Mouse (Mus musculus): ENCODE data around the gene Tmem26. TPM values are rescaled to one million over a fixed set of nuclear protein-coding genes. Genes with fewer than 3 reads are reported as not detected.
A peak's percentile ranks its signal among the peaks of the same experiment; 100 is the strongest.

The Tmem26 gene
- 2.2 and 3.6 TPM in 2 replicates for total RNA-seq (2017)

DNA sequence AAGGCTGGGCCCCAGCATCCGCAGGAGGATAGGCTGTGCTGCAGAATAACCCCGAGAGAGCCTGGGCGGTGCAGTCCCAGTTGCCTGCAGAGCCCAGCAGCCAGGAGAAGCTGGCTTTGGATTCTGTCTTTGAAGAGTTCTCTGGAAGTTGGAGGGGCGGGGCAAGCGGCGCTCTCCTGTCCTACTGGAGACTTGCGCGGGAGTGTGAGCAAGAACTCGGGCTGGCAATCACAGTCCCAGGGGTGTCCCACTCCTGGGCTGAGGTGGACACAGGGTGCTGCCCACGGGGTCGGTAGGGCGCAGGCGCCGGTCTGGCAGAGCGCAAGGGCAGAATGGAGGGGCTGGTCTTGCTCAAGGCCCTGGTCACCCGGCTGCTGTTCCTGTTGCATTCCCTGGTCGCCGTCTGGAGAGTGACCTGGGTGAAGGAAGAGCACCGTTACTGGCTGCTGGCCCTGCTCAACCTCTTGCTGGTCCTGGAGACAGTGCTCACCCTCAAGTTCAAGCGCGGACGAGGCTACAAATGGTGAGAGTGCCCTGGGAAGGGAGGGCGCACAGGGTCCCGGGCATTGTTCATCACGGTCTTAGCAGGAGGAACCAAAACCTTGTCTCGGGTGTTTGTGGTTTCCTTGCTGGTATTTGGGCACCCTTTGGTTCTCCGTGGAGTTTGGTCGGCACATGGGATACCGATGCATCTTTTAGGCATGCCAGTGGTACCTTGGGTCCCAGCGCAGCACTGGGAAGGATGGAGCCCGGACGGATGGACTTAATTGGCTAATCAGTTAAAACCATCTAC, at the start of gene Tmem26:
Gene Tmem26, plus strand, starts transcription at position 79 of the 793 bp plus-strand sequence.
- peak; percentile 45; the same call in 1 of the 2 replicates for ATAC-seq (ENCODE audit: extremely low read depth, insufficient number of reproducible peaks, low FRiP score, poor library complexity, severe bottlenecking)

DNA sequence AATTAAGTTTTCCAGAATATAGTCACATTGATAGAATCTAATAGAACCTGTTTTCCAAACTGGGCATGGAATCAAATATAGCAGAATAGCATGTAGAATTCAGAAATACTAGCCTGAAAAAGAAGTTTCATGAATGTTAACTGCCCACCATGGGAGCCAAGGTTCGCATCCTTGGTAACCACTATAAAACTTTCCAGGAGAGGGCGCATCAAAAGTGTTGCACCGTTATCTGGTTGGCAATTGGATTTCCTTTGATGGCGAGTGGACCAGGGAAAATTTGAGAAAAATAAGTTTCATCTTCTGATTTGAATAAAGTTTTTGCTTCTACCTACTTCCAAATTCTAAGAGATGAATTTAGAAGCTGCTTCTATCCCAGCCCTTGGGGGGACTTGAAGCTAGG, 44.8 kb upstream of the Tmem26 start:
- ATAC-seq (ENCODE audit: extremely low read depth, insufficient number of reproducible peaks, low FRiP score, poor library complexity, severe bottlenecking) = no peak

- ATAC-seq (ENCODE audit: extremely low read depth, insufficient number of reproducible peaks, low FRiP score, poor library complexity, severe bottlenecking) = no peak
Measured at GRCm38 (mm10) chr10:68681233-68681632, 42.2 kb upstream of the Tmem26 start.

DNA sequence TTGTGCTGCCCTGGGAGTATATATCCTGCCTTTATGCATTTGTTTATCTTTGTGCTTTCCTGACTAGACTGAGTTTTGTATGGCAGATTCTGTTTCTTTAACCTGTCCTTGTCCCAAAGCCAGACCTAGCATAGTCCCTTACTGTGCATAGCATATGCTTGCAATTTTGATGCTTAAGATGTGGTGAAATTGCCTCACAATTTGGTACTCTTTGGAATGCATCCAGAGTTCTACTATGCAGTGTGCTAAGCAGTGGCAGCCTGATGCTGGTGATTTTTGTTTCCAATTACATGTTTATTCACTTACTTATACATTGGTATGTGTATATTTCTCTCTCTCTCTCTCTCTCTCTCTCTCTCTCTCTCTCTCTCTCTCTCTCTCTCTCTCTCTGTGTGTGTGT, 37.9 kb upstream of the Tmem26 start:
- ATAC-seq (ENCODE audit: extremely low read depth, insufficient number of reproducible peaks, low FRiP score, poor library complexity, severe bottlenecking) = no peak

DNA sequence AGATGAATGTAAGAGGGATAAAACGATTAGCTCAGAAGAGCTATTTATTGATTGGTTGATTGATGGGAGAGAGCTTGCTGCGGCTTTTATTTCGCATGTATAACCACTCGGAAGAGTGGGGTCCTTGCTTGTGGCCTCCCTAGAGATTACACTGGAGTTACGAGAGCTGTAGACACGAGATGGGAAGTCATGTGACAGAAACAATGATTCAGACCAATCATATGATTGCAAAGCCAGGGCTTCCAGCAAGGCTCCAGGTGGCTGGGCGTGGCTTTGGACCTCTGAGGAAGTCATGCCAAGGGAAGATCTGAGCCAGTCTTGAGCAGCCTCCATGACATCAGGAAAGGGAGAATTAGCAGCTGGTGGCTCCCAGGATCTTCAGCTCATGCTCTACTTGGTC, 32.3 kb upstream of the Tmem26 start:
- ATAC-seq (ENCODE audit: extremely low read depth, insufficient number of reproducible peaks, low FRiP score, poor library complexity, severe bottlenecking) = no peak

DNA sequence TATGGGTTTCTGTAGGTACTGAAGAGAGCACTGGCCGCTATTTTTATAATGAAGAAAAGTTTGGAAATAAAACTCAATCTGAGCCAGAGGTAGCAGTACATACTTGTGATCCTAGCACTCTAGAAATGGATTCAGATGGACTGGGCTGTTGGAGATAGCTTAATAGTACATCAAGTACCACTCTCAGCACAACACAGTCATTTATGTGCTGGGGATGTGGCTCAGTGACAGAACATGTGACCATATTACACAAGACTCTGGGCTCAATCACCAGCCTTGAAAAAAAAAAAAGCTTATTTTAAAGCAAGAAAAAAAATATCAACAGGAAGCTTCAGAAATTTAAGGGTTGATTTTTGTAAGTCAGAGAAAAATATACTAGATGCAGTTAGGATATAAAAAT, 31.0 kb upstream of the Tmem26 start:
- ATAC-seq (ENCODE audit: extremely low read depth, insufficient number of reproducible peaks, low FRiP score, poor library complexity, severe bottlenecking) = no peak

- no peak for ATAC-seq (ENCODE audit: extremely low read depth, insufficient number of reproducible peaks, low FRiP score, poor library complexity, severe bottlenecking)
Measured at GRCm38 (mm10) chr10:68695760-68696336, 27.6 kb upstream of the Tmem26 start.

- ATAC-seq (ENCODE audit: extremely low read depth, insufficient number of reproducible peaks, low FRiP score, poor library complexity, severe bottlenecking) = no peak
Measured at GRCm38 (mm10) chr10:68704268-68704667, 19.2 kb upstream of the Tmem26 start.

DNA sequence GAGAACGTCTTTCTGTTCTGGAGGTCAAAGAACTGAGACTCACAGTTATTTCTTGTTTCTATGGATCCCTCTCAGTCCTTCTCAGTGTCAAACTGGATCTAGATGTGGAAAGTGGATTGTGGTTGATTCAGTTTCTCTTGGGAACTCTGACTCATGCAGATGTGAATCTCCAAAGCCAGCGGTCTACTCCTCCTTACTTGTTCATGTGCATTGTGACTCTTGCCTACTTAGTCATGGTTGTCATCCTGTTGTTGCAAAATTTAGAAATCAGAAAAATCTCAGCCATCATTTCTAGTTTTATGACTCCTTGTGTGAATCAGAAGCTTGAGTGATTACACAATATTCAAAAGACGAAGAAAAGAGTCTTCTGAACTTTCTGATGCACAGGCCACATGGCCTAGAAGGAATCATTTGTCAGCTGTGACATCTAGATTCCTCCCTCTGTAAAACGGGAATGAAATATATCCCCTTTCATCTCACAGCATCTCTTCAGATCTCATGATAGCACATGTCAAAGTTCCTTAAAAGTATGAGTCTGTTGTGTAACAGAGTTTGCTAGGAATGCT, 17.9 kb upstream of the Tmem26 start:
- ATAC-seq (ENCODE audit: extremely low read depth, insufficient number of reproducible peaks, low FRiP score, poor library complexity, severe bottlenecking) = no peak

DNA sequence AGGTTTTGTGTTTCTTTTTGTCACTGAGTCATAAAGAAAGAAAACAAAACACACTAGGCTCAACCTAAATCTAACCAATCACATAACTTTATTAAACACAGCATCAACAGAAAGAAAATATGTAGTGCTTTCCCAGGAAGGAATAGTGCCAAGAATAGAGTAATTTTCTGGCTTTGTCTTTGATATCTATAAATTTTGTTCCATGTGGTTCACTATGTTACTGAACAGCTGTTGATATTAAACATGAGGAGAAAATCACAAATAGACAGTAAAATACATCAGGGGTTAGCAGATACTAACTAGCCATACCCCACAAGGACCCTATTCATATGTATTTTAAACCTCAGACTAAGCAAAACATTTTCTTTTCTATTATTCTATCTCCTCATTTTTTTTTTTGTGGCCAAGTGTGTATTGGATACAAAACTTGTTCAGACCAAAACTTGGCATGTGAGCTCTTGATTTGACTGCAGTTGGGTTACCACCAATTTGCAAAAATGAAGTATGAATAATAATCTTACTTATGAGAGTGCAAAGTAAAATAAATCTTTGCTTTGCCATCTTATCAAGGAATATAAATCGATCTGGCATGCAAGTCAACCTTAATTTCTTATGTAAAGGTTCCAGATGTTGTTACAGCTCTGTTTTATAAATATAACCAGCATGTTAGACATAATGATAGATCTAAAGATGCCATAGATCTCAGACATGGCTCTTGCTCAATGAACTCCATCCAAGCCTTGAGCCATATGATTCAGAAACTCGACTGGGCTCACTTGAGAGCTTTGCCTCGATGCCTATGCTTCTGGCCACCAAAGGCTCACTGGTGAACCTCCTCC, 16.2 kb upstream of the Tmem26 start:
- no peak for ATAC-seq (ENCODE audit: extremely low read depth, insufficient number of reproducible peaks, low FRiP score, poor library complexity, severe bottlenecking)

GRCm38 (mm10) chr10:68712926-68713325, 10.5 kb upstream of the Tmem26 start:
- no peak for ATAC-seq (ENCODE audit: extremely low read depth, insufficient number of reproducible peaks, low FRiP score, poor library complexity, severe bottlenecking)

DNA sequence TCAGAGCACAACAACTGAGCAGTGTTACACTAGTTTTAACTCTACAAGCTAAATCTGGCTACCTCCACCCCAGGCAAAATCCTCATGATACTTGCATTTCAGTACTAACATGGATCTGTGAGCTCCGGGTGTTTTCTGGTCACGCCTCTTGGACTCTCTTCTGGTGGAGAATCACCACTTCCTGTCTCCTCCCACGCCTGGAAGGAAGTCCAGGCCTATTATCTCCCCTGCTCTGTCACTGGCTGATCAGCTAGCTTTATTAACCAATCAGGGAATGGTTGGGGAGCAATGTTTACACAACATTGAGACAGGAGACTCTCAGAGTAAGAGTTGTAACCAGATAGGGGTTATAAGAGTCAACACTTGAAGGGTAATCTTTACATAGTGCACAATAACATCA, 9.1 kb upstream of the Tmem26 start:
- ATAC-seq (ENCODE audit: extremely low read depth, insufficient number of reproducible peaks, low FRiP score, poor library complexity, severe bottlenecking) = no peak

- no peak for ATAC-seq (ENCODE audit: extremely low read depth, insufficient number of reproducible peaks, low FRiP score, poor library complexity, severe bottlenecking)
Measured at GRCm38 (mm10) chr10:68715396-68715795, 8.1 kb upstream of the Tmem26 start.

DNA sequence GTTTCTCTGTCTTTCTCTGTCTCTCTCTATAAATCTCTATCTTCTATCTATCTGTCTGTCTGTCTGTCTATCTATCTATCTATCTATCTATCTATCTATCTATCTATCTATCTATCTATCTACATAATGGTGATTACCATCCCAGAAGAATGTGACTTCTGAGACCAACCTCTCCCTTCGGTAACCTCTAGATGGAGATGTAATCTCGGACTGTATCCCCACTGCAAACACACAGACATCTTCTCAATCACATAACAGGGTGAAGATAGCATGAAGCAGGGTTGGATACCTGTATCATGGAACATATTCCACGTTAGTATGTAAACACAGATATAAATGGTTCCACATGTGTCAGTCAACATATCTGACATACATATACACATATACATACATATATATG, 5.1 kb upstream of the Tmem26 start:
- ATAC-seq (ENCODE audit: extremely low read depth, insufficient number of reproducible peaks, low FRiP score, poor library complexity, severe bottlenecking) = no peak

DNA sequence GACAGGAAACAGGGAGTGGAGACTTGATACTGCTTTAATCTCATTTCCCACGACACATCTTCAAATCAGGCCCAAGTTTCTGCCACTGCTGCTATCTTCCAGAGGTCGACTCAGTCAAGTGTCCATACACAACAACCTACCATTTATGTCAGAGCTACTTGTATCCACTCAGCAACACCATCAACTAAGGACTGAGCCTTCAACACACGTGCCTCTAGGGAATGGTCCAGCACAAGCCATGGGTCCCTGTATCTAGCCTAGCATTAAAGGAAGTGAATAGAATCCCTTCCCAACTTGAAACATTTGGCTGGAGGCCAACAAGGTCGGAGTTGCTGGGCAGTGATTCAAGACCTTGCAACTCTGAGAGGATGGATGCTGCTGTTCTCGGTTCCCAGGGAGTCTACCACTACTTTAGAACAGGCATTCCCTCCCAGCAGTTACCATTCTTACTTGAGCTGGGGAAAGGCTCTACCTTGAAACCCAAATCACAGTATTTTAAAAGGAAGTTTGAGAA, 2.5 kb upstream of the Tmem26 start:
- no peak for ATAC-seq (ENCODE audit: extremely low read depth, insufficient number of reproducible peaks, low FRiP score, poor library complexity, severe bottlenecking)

GRCm38 (mm10) chr10:68723015-68723414, 431 bp upstream of the Tmem26 start:
- peak; percentile 65 for ATAC-seq (ENCODE audit: extremely low read depth, insufficient number of reproducible peaks, low FRiP score, poor library complexity, severe bottlenecking)

DNA sequence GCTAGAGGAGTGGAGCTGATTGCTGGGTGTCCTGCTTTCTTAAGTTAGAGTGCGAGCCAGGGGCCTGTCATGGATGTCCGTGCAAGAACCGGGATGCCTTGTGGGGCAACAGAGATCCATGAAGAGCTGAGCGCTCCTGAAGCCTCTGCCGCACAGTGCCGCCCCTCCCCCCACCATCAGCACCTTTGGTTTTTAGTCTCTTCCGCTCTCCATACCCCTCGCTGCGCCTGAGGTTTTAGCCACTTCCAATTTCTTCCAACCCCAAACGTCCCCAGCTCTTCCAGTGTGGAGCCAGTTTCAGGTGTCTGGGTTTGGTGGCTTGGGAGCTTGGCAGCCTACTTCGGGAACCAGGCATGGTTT, 895 bp downstream of the Tmem26 start:
- ATAC-seq (ENCODE audit: extremely low read depth, insufficient number of reproducible peaks, low FRiP score, poor library complexity, severe bottlenecking) = peak; percentile 18; the same call in 1 of the 2 replicates

DNA sequence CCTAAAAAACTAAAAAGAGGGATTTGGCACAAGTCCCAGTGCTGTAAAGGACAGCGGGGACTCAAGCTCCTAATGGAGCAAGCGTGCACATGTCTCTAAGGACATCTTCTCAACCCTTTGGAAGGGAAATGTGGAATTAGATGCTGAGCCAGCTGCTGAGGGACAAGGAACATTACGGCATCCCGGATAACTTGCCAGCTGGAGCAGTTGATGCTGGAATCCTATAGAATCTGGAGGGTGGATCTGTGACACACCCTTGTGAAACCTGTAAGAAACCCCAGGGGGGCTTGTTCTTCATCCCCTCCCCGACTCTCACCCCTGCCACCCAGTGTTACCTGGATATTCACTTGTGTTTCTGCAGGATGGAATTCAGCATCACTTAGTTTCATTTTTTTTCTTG, 4.0 kb downstream of the Tmem26 start:
- no peak for ATAC-seq (ENCODE audit: extremely low read depth, insufficient number of reproducible peaks, low FRiP score, poor library complexity, severe bottlenecking)

GRCm38 (mm10) chr10:68735621-68736020, 12.2 kb downstream of the Tmem26 start:
- ATAC-seq (ENCODE audit: extremely low read depth, insufficient number of reproducible peaks, low FRiP score, poor library complexity, severe bottlenecking) = peak; percentile 72; the same call in 1 of the 2 replicates

All from neutrophil, adult 5-6 weeks (primary cell).